Mouse (Mus musculus) midbrain, embryonic 12.5 days (tissue): ENCODE measurements at regions not wholly inside any gene's neighbourhood (a gene's known extent, or its start where the extent isn't known, plus 50 kb on each side); places are given as distances from the start of the nearest gene placed in this dataset.

ENCODE experiments used
- ATAC-seq: fragments of 200-750 bp; cut with Nextera tagmentation; 2 replicates; pipeline ENCODE4 v1.8.0; 2017; ENCODE audit warnings: low read depth, moderate TSS enrichment, moderate library complexity; ENCODE audit not compliant: low FRiP score
- H3K27ac ChIP-seq: fragments of 300-500 bp; sonication (generic); replicated peaks from 2 replicates; pipeline ENCODE4 v1.5.1; 2016; ENCODE audit warnings: mild to moderate bottlenecking
- H3K27me3 ChIP-seq: fragments of 300-500 bp; sonication (generic); 2 replicates; pipeline ENCODE4 v1.6.1; 2016; ENCODE audit warnings: mild to moderate bottlenecking
- H3K36me3 ChIP-seq: fragments of 300-500 bp; sonication (generic); 2 replicates; pipeline ENCODE4 v1.6.1; 2016
- H3K4me1 ChIP-seq: fragments of 300-500 bp; sonication (generic); 2 replicates; pipeline ENCODE4 v1.6.1; 2016
- H3K4me2 ChIP-seq: fragments of 300-500 bp; sonication (generic); replicated peaks from 2 replicates; pipeline ENCODE4 v1.6.1; 2016; ENCODE audit warnings: mild to moderate bottlenecking, moderate library complexity
- H3K4me3 ChIP-seq: fragments of 300-500 bp; sonication (generic); 2 replicates; pipeline ENCODE4 v1.5.1; 2016; ENCODE audit warnings: mild to moderate bottlenecking
- H3K9ac ChIP-seq: fragments of 300-500 bp; sonication (generic); replicated peaks from 2 replicates; pipeline ENCODE4 v1.6.1; 2016; ENCODE audit warnings: mild to moderate bottlenecking, moderate library complexity
- H3K9me3 ChIP-seq: fragments of 300-500 bp; sonication (generic); 2 replicates; pipeline ENCODE4 v1.6.1; 2016; ENCODE audit warnings: mild to moderate bottlenecking
- WGBS: fragments of 180-500 bp; shearing (Covaris S2); methylation state at CpG from one replicate; pipeline ENCODE4 v1.1.7; 2016; 5-methylcytosine and 5-hydroxymethylcytosine counted together

GRCm38 (mm10) chr12:9901948-9902347 lies 332.0 kb downstream of the Osr1 start:
- Histone ChIP-seq H3K9me3 (no peaks in the 10 kb centered on the region), H3K27ac (no peak overlapping the region)
- no peak for ATAC-seq

GRCm38 (mm10) chr12:9903702-9904231 lies 333.9 kb downstream of the Osr1 start:
- WGBS = 85% methylated on average over 2 of the region's 2 CpGs
- no peak overlapping the region for H3K9ac ChIP-seq
- ATAC-seq = no peak

More at GRCm38 (mm10) chr12:9901948-9902347, 332.0 kb downstream of the Osr1 start:
- Histone ChIP-seq H3K36me3 (no peaks in the 10 kb centered on the region), H3K9ac (no peak overlapping the region), H3K4me1 (no peaks in the 10 kb centered on the region), H3K4me3 (no peak overlapping the region), H3K4me2 (no peak overlapping the region), H3K27me3 (no peaks in the 10 kb centered on the region)
- WGBS = 89% methylated on average over 2 of the region's 2 CpGs

GRCm38 (mm10) chr12:9912333-9912732 lies 342.4 kb downstream of the Osr1 start:
- no peak overlapping the region for H3K9ac ChIP-seq
- H3K9me3 ChIP-seq = no peaks in the 10 kb centered on the region
- H3K36me3 ChIP-seq = no peaks in the 10 kb centered on the region
- no peak overlapping the region for H3K4me3 ChIP-seq
- no peak overlapping the region for H3K4me2 ChIP-seq
- no peaks in the 10 kb centered on the region for H3K27me3 ChIP-seq
- no peaks in the 10 kb centered on the region for H3K4me1 ChIP-seq
- H3K27ac ChIP-seq = no peak overlapping the region
- ATAC-seq = no peak

More at GRCm38 (mm10) chr12:9903702-9904231, 333.9 kb downstream of the Osr1 start:
- Histone ChIP-seq H3K27ac (no peak overlapping the region), H3K9me3 (no peaks in the 10 kb centered on the region), H3K4me2 (no peak overlapping the region), H3K4me3 (no peak overlapping the region), H3K36me3 (no peaks in the 10 kb centered on the region), H3K4me1 (no peaks in the 10 kb centered on the region), H3K27me3 (no peaks in the 10 kb centered on the region)

- no peak overlapping the region for H3K27ac ChIP-seq
- 88% methylated on average over 7 of the region's 7 CpGs for WGBS
- H3K4me2 ChIP-seq = no peak overlapping the region
- H3K27me3 ChIP-seq = no peaks in the 10 kb centered on the region
- no peak overlapping the region for H3K9ac ChIP-seq
- no peaks in the 10 kb centered on the region for H3K9me3 ChIP-seq
- ATAC-seq = no peak
- no peaks in the 10 kb centered on the region for H3K36me3 ChIP-seq
- no peaks in the 10 kb centered on the region for H3K4me1 ChIP-seq
- H3K4me3 ChIP-seq = no peak overlapping the region
Measured at GRCm38 (mm10) chr12:9915726-9916140, 345.8 kb downstream of the Osr1 start.

- H3K4me1 ChIP-seq = no peaks in the 10 kb centered on the region
- no peak overlapping the region for H3K4me2 ChIP-seq
- no peaks in the 10 kb centered on the region for H3K36me3 ChIP-seq
- no peaks in the 10 kb centered on the region for H3K9me3 ChIP-seq
- H3K4me3 ChIP-seq = no peak overlapping the region
- 70% methylated on average over 4 of the region's 4 CpGs for WGBS
- H3K27me3 ChIP-seq = no peaks in the 10 kb centered on the region
- H3K27ac ChIP-seq = no peak overlapping the region
- no peak for ATAC-seq
- H3K9ac ChIP-seq = no peak overlapping the region
Measured at GRCm38 (mm10) chr12:9918026-9918425, 348.1 kb downstream of the Osr1 start.

- Histone ChIP-seq H3K9me3 (no peaks in the 10 kb centered on the region), H3K27me3 (no peaks in the 10 kb centered on the region), H3K36me3 (no peaks in the 10 kb centered on the region), H3K4me3 (no peak overlapping the region), H3K9ac (no peak overlapping the region), H3K4me1 (no peaks in the 10 kb centered on the region), H3K27ac (no peak overlapping the region), H3K4me2 (no peak overlapping the region)
- ATAC-seq = no peak
- WGBS = 72% methylated on average over 3 of the region's 3 CpGs
Measured at GRCm38 (mm10) chr12:9919007-9919406, 349.1 kb downstream of the Osr1 start.

GRCm38 (mm10) chr12:9919433-9919832 lies 349.5 kb downstream of the Osr1 start:
- WGBS = 88% methylated on average over 4 of the region's 4 CpGs
- no peak overlapping the region for H3K4me3 ChIP-seq
- H3K4me2 ChIP-seq = no peak overlapping the region
- H3K27me3 ChIP-seq = no peaks in the 10 kb centered on the region
- H3K36me3 ChIP-seq = no peaks in the 10 kb centered on the region
- no peaks in the 10 kb centered on the region for H3K4me1 ChIP-seq
- no peak for ATAC-seq
- H3K9me3 ChIP-seq = no peaks in the 10 kb centered on the region
- H3K27ac ChIP-seq = no peak overlapping the region
- no peak overlapping the region for H3K9ac ChIP-seq

GRCm38 (mm10) chr12:9920401-9920800 lies 350.5 kb downstream of the Osr1 start:
- no peaks in the 10 kb centered on the region for H3K9me3 ChIP-seq
- H3K27ac ChIP-seq = no peak overlapping the region
- no peaks in the 10 kb centered on the region for H3K4me1 ChIP-seq
- no peak overlapping the region for H3K4me3 ChIP-seq
- no peaks in the 10 kb centered on the region for H3K27me3 ChIP-seq
- H3K36me3 ChIP-seq = no peaks in the 10 kb centered on the region
- no peak for ATAC-seq
- WGBS = 79% methylated on average over 2 of the region's 2 CpGs
- H3K4me2 ChIP-seq = no peak overlapping the region
- H3K9ac ChIP-seq = no peak overlapping the region

GRCm38 (mm10) chr12:9921591-9922198 lies 351.8 kb downstream of the Osr1 start:
- Histone ChIP-seq H3K4me2 (no peak overlapping the region), H3K4me3 (no peak overlapping the region), H3K9ac (no peak overlapping the region), H3K27me3 (no peaks in the 10 kb centered on the region), H3K4me1 (no peaks in the 10 kb centered on the region), H3K27ac (no peak overlapping the region), H3K9me3 (no peaks in the 10 kb centered on the region), H3K36me3 (no peaks in the 10 kb centered on the region)
- 87% methylated on average over 2 of the region's 2 CpGs for WGBS
- ATAC-seq = no peak

- H3K27ac ChIP-seq = no peak overlapping the region
- ATAC-seq = no peak
- no peak overlapping the region for H3K4me3 ChIP-seq
- 85% methylated on average over 3 of the region's 3 CpGs for WGBS
- H3K4me1 ChIP-seq = no peaks in the 10 kb centered on the region
- no peak overlapping the region for H3K4me2 ChIP-seq
- H3K36me3 ChIP-seq = no peaks in the 10 kb centered on the region
- H3K9ac ChIP-seq = no peak overlapping the region
- no peaks in the 10 kb centered on the region for H3K9me3 ChIP-seq
- no peaks in the 10 kb centered on the region for H3K27me3 ChIP-seq
Measured at GRCm38 (mm10) chr12:9924561-9924960, 354.6 kb downstream of the Osr1 start.

GRCm38 (mm10) chr12:9934158-9934557 lies 364.2 kb downstream of the Osr1 start:
- 77% methylated on average over 3 of the region's 3 CpGs for WGBS

GRCm38 (mm10) chr12:9941357-9941756 lies 371.4 kb downstream of the Osr1 start:
- Histone ChIP-seq H3K9me3 (no peaks in the 10 kb centered on the region), H3K4me1 (no peaks in the 10 kb centered on the region), H3K9ac (no peak overlapping the region), H3K27ac (no peak overlapping the region), H3K4me2 (no peak overlapping the region), H3K36me3 (no peaks in the 10 kb centered on the region), H3K27me3 (no peaks in the 10 kb centered on the region), H3K4me3 (no peak overlapping the region)
- WGBS = 77% methylated on average over 1 of the region's 1 CpGs
- ATAC-seq = no peak

More at GRCm38 (mm10) chr12:9934158-9934557, 364.2 kb downstream of the Osr1 start:
- Histone ChIP-seq H3K36me3 (no peaks in the 10 kb centered on the region), H3K4me3 (no peak overlapping the region), H3K4me1 (no peaks in the 10 kb centered on the region), H3K4me2 (no peak overlapping the region), H3K27me3 (no peaks in the 10 kb centered on the region), H3K9ac (no peak overlapping the region), H3K27ac (no peak overlapping the region), H3K9me3 (no peaks in the 10 kb centered on the region)
- no peak for ATAC-seq

- no peaks in the 10 kb centered on the region for H3K27me3 ChIP-seq
- H3K36me3 ChIP-seq = no peaks in the 10 kb centered on the region
- H3K4me3 ChIP-seq = no peak overlapping the region
- no peaks in the 10 kb centered on the region for H3K9me3 ChIP-seq
- no peak overlapping the region for H3K27ac ChIP-seq
- no peak overlapping the region for H3K9ac ChIP-seq
- no peak overlapping the region for H3K4me2 ChIP-seq
- 80% methylated on average over 3 of the region's 3 CpGs for WGBS
- ATAC-seq = no peak
- H3K4me1 ChIP-seq = no peaks in the 10 kb centered on the region
Measured at GRCm38 (mm10) chr12:9941823-9942222, 371.9 kb downstream of the Osr1 start.
